Mouse (Mus musculus): ENCODE measurements around the gene Lamtor3.

- TF ChIP-seq CTCF (IDR thresholded peaks at IDR 0.05 in 2 of 3, conservative IDR thresholded peaks at IDR 0.05 in 1 of 3; ENCODE audit: control insufficient read depth in 1 of 3, insufficient read depth in 1 of 3, low read depth in 2 of 3, low read length in 3 of 3, poor library complexity in 1 of 3, severe bottlenecking in 1 of 3) (no peak), JUND (IDR thresholded peaks at IDR 0.05; ENCODE audit: low read depth, low read length) (no peak)
Measured at GRCm38 (mm10) chr3:137961736-137962385, 43.6 kb downstream of the Lamtor3 start.
